Mouse (Mus musculus) MEL (cell line): ENCODE results near the gene Mrps35.

Source experiments
- CTCF ChIP-seq, 3 experiments: IDR thresholded peaks in 2 of 3; conservative IDR thresholded peaks in 1 of 3; 2 replicates each; pipeline ENCODE4 v1.5.1; 2011 to 2012; ENCODE audit warnings: low read length in 3 of 3, low read depth in 2 of 3, mild to moderate bottlenecking in 2 of 3, improper control_type of control experiment in 1 of 3, inconsistent platforms in 1 of 3, mixed read lengths in 1 of 3, moderate library complexity in 1 of 3; ENCODE audit not compliant: control insufficient read depth in 1 of 3, insufficient read depth in 1 of 3, poor library complexity in 1 of 3, severe bottlenecking in 1 of 3
- ELF1 ChIP-seq: IDR thresholded peaks from 2 replicates; pipeline ENCODE4 v1.6.1; 2014; ENCODE audit warnings: low read depth, mild to moderate bottlenecking, inconsistent platforms, low read length, improper control_type of control experiment, moderate library complexity
- EP300 ChIP-seq, 2 experiments: IDR thresholded peaks; 2 replicates each; pipeline ENCODE4 v1.6.1; 2011; ENCODE audit warnings: improper control_type of control experiment in 2 of 2, low read length in 2 of 2, low read depth in 1 of 2, mild to moderate bottlenecking in 1 of 2
- RAD21 ChIP-seq: IDR thresholded peaks from 2 replicates; pipeline ENCODE4 v1.6.1; 2011; ENCODE audit warnings: mild to moderate bottlenecking, low read depth, low read length, improper control_type of control experiment

GRCm38 (mm10) chr6:147064226-147064943, 21.8 kb downstream of the Mrps35 start:
- TF ChIP-seq ELF1: no peak
- TF ChIP-seq RAD21: no peak
- no peak for TF ChIP-seq EP300 (IDR thresholded peaks at IDR 0.05; ENCODE audit: low read depth in 1 of 2, low read length in 2 of 2)
- TF ChIP-seq CTCF (IDR thresholded peaks at IDR 0.05 in 2 of 3, conservative IDR thresholded peaks at IDR 0.05 in 1 of 3; ENCODE audit: control insufficient read depth in 1 of 3, insufficient read depth in 1 of 3, low read depth in 2 of 3, low read length in 3 of 3, poor library complexity in 1 of 3, severe bottlenecking in 1 of 3): no peak
